Mouse (Mus musculus) embryo, embryonic 11.5 days (tissue): ENCODE results near the gene Gbx1.

Experiments used
- DNase-seq: peaks from one replicate; pipeline ENCODE4 v3.0.0-alpha.2; 2012; ENCODE audit warnings: low read depth, low spot score

Gene Gbx1

GRCm38 (mm10) chr5:24525360-24526189 is 1.4 kb downstream of the Gbx1 start:
- DNase-seq: no peak

GRCm38 (mm10) chr5:24524522-24524921 is 2.5 kb downstream of the Gbx1 start:
- no peak for DNase-seq

GRCm38 (mm10) chr5:24523806-24524205 is 3.2 kb downstream of the Gbx1 start:
- DNase-seq: no peak

DNA sequence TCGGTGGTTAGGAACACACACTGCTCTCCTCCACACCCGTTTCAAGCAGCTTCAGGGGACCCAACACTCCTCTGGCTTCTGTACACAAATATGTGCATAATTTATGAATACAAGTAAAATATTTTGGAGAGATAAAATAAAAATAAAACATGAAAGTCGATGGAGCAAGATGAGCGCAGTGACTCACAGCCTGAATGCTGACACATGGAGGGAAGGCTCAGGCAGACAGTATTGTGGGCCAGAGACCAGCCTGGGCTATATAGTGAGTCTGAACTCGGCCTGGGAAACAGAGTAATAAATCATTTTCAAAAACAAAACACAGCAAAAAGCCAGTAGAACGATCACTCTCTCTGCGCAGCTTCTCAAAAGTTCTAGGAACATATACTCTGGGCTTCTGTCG is 5.6 kb downstream of the Gbx1 start:
- DNase-seq: no peak

DNA sequence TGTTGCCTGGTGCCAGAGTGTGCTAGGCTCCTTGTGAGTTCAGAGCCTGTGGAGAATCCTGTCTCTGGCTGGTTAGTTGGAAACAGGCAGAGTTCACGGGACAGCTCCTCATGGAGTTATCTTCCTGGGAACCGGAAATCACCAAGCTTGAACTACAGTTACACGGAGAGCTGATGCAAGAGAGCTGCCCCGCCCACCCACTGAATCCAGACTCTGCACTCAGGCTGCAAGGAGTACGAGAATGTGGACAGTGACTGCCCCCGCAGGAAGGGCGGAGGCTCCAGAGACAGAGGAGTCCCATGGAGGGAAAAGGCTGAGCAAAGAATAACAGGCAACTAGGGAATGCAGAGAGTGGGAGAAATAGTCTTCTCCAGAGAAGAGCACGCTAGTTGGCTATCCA is 14.7 kb downstream of the Gbx1 start:
- DNase-seq: no peak

- no peak for DNase-seq
Measured at GRCm38 (mm10) chr5:24510635-24511034, 16.4 kb downstream of the Gbx1 start.

- no peak for DNase-seq
Measured at GRCm38 (mm10) chr5:24508406-24508805, 18.6 kb downstream of the Gbx1 start.

DNA sequence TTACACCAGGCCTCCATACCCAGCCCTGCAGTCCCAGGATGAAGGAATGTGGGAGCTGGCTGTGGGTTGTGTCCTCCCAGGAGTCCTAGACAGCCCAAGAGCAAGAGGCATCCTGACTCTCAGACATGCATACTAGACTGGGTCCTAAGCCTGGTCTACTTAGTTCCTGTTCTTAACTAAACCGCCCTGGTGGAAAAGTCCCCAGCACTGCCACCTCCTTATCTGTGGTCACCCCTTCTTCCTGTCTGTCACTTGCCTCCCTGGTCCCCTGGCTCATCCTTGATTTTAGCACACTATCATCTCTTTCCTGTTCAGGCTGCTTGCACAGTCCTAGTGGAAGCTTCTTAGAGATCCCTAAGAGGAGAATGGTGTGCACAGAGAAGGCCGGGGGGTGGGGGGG is 21.5 kb downstream of the Gbx1 start:
- no peak for DNase-seq

GRCm38 (mm10) chr5:24502786-24503185 is 24.2 kb downstream of the Gbx1 start:
- DNase-seq: no peak

DNA sequence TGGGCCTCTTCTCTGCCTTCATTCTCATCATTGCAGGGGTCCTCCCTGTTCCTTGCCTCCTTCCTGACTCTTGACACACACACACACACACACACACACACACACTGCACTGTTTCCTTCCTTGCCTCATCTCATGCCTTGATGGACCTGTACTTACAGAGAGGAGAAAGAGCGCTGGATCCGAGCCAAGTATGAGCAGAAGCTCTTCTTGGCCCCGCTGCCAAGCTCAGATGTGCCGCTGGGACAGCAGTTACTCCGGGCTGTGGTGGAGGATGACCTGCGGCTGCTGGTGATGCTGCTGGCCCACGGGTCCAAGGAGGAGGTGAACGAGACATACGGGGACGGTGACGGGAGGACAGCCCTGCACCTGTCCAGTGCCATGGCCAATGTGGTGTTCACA is 26.2 kb downstream of the Gbx1 start:
- no peak for DNase-seq

- DNase-seq: no peak
Measured at GRCm38 (mm10) chr5:24499113-24499512, 27.9 kb downstream of the Gbx1 start.

GRCm38 (mm10) chr5:24497526-24497925 is 29.5 kb downstream of the Gbx1 start:
- DNase-seq: no peak

DNA sequence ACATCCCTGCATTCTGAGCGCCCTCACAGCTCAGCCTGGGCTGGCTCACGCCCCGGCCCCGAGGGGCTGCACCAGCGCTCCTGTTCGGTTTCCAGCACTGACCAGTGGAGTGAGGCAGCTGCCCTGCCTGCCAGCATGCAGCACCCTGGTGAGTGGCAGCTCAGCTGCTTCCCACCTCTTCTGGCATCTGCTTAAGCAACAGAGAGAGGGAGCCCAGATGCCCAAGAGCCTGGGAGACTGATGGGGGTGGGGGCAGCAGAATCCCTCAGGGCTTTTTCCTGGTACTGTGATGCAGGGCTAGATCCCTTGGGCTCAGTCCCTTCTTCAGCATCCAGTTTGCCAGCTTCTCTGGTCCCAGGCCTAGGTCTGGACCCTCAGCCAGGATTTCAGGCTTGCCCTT is 30.2 kb downstream of the Gbx1 start:
- DNase-seq: no peak

DNA sequence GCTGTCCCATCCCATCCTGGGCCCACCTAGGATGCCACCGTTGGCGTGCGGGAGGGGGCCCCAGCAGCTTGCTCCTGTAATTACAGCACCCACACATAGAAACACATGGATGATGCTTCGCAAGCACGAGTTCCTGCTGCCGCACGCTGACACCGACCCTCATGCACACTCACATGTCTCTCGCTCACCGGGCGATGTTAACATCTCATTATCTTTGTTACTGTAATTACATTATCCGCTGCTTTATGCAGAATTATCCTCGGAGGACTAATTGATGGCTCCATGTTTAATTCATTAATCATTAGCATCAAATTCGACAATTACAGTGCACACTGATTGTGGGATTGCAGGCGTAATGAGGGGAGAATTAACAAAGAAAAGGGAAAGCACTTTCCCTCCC is 32.0 kb downstream of the Gbx1 start:
- DNase-seq: no peak

DNA sequence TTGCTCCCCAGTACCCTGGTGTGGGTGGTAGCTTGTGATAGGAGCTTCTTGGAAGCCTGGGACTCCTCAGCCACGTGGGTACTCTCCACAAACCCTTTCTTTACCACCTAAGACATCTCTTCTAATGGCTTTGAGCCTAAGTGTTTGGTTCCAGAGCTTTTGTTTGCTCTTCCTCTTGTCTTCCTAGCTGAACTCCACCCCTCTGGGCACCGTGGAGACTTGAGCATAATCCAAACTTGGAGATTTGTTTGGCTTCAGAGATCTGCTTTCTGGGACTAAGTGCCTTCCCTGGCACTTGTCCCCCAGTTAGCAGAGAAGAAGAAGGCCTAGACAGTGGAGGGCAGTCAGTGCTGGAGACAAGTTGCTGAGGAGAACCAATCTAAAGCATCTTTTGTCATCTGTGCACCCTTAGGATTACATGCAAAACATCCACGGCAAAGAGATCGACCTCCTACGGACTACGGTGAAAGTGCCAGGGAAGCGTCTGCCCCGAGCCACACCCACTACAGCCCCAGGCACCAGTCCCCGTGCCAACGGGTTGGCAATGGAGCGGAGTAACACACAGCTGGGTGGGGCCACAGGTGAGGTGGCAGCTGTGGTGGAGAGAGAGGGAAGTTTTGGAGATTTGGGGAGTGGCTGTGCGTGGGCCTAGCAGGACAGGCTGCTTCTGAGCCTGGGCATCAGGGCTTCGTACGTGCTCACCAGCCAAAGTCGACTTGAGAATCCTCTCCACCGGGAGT is 34.3 kb downstream of the Gbx1 start:
- no peak for DNase-seq

DNA sequence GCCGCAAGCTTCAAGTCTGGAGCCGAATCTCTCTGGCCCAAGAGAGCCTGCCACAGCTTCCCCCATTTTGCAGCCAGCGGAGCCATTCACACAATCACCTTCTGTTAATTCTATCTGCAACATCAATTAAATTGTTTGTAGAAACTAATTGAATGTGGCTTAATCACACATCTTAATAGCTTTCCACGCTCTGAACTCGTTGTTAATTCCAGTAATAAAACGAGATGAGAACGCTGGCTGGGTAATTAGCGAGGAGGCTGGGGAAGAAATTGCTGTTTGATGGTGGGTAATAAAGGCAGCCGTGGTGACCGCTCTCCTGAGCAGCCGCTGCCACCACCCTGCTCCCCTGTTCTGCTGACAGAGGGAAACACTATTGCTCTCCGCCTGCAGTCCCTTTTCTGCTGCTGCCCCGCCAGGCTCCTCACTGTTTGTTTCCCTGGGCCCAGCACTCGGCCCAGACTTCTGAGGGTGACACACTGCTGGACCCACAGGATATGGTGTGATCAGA is 36.5 kb downstream of the Gbx1 start:
- no peak for DNase-seq

DNA sequence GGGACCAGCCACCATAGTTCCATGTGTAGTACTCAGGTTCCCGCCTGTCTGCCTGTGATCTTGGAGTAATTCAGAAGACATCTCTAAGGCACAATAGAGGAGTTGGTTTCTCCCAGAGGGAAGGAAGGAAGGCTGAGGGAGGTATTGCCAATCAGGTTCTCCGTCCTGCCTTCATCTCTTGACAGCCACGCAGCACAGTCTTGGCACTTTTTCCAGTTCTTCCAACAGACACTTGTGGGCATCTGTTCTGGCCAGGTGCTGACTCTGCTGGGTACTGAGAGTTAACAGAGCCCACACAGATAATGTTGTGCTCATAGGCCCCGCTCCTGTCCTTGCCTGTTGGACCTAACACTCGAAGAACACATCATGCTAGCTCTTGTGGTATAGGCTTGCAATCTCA is 40.3 kb downstream of the Gbx1 start:
- DNase-seq: no peak

DNA sequence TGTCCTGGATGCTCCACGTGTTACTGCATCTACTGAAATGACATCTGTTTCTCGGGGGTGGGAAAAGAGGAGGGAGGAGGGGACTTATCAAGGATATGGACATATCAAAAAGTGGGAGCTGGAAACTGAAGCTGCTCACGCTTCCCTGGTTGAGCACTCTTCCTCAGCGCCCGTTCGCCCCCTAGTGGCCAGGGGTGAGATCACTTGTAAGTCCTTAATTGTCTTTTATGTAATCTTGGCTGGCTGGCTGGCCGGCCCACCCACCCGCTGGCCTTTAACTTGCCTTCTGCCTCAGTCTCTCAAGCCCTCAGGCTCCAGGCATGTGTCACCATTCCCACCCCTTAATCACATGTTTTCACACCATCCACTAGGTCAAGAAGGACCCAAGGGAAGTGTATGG is 40.9 kb downstream of the Gbx1 start:
- peak; percentile 78 for DNase-seq

GRCm38 (mm10) chr5:24484963-24485362 is 42.0 kb downstream of the Gbx1 start:
- no peak for DNase-seq

DNA sequence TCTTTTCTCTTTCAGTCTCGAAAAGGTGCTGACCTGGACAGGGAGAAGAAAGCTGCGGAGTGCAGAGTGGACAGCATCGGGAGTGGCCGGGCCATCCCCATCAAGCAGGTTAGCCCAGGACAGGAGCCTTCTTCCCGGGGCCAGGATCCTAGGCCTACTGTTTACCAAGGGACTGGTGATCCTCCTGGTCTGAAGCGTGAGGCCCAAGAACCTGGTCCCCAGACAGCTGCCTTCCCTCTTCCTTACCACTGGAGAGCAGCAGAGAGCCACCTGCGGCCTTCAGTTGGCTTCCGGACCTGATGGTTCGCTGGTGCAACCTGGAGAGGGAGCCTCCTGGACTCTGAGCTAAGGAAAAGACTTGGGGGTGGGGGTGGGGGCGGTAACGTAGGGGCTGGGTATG is 43.7 kb downstream of the Gbx1 start:
- peak; percentile 61 for DNase-seq

- no peak for DNase-seq
Measured at GRCm38 (mm10) chr5:24482247-24483079, 44.5 kb downstream of the Gbx1 start.

- peak; percentile 61 for DNase-seq
Measured at GRCm38 (mm10) chr5:24481647-24482046, 45.4 kb downstream of the Gbx1 start.
